Mouse (Mus musculus) embryonic facial prominence, embryonic 10.5 days (tissue): ENCODE measurements around the gene Fgfr2. TPM values are rescaled to one million over a fixed set of nuclear protein-coding genes. Genes with fewer than 3 reads are reported as not detected.
A peak's percentile ranks its signal among the peaks of the same experiment; 100 is the strongest.

Source experiments
- DNase-seq: peaks from one replicate; pipeline ENCODE4 v3.0.0-alpha.2; 2017; ENCODE audit warnings: low spot score
- H3K27ac ChIP-seq: fragments of 300-500 bp; sonication (generic); replicated peaks from 2 replicates; pipeline ENCODE4 v1.5.1; 2016; ENCODE audit warnings: mild to moderate bottlenecking
- H3K27me3 ChIP-seq: fragments of 300-500 bp; sonication (generic); replicated peaks from 2 replicates; pipeline ENCODE4 v1.6.1; 2016; ENCODE audit warnings: low read depth, mild to moderate bottlenecking; ENCODE audit not compliant: poor library complexity, severe bottlenecking
- H3K36me3 ChIP-seq: fragments of 300-500 bp; sonication (generic); replicated peaks from 2 replicates; pipeline ENCODE4 v1.6.1; 2016; ENCODE audit warnings: mild to moderate bottlenecking, moderate library complexity
- H3K4me1 ChIP-seq: fragments of 300-500 bp; sonication (generic); 2 replicates; pipeline ENCODE4 v1.6.1; 2016
- H3K4me3 ChIP-seq: fragments of 300-500 bp; sonication (generic); 2 replicates; pipeline ENCODE4 v1.5.1; 2016; ENCODE audit warnings: mild to moderate bottlenecking, moderate library complexity
- H3K9me3 ChIP-seq: fragments of 300-500 bp; sonication (generic); 2 replicates; pipeline ENCODE4 v1.6.1; 2016; ENCODE audit warnings: mild to moderate bottlenecking
- WGBS: fragments of 180-500 bp; shearing (Covaris S2); methylation state at CpG from one replicate; pipeline ENCODE4 v1.1.7; 2016; 5-methylcytosine and 5-hydroxymethylcytosine counted together
- polyA plus RNA-seq: library from polyadenylated mRNA; unstranded; fragments of >200 nt; fragmentation: Nextera tagmentation; extraction: Ambion mirVana; gene quantifications from 2 replicates; pipeline ENCODE4 v1.2.1, GENCODE M21; 2016

Gene Fgfr2
- polyA plus RNA-seq, 1 experiment from 2014 or later, result 74.3 TPM

- no peak for DNase-seq
- Histone ChIP-seq H3K4me1 (peaks cover 52% of the 10 kb centered on the region), H3K27me3 (no peaks in the 10 kb centered on the region), H3K9me3 (no peaks in the 10 kb centered on the region), H3K36me3 (no peaks in the 10 kb centered on the region), H3K27ac (peak overlapping the region; percentile 98), H3K4me3 (peak overlapping the region; percentile 84)
- 14% methylated on average over 15 of the region's 15 CpGs for WGBS
These were observed 2477.7 kb downstream of the Fgfr2 start for GRCm38 (mm10) chr7:130645332-130645993.

- Histone ChIP-seq H3K9me3 (no peaks in the 10 kb centered on the region), H3K36me3 (no peaks in the 10 kb centered on the region), H3K27ac (no peak overlapping the region), H3K27me3 (no peaks in the 10 kb centered on the region), H3K4me1 (peaks cover 35% of the 10 kb centered on the region), H3K4me3 (no peak overlapping the region)
- WGBS, result 90% methylated on average over 9 of the region's 9 CpGs
- DNase-seq, result no peak
These were observed 2482.5 kb downstream of the Fgfr2 start for GRCm38 (mm10) chr7:130640681-130641080.

DNA sequence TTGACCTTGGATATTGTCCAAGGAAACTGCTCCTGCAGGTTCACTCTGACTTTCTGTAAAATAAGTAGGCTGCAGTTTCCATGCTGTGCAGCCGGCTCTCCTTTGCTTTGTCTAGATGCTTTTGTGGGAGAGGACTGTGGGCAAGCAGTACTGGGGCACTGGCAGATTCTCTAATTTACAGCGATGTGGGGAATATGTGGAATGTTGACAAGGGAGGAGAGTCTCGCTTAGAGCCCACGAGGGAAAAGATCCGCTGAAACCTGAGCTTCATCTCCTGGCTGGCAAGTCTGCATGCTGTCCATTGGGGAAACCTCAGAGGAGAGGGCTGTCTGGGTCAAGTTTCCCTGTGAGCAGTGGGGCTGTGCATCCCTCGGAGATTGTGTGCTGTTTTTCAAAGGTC lies 2485.3 kb downstream of the Fgfr2 start:
- DNase-seq, result peak; percentile 36
- 24% methylated on average over 6 of the region's 6 CpGs for WGBS
- no peaks in the 10 kb centered on the region for H3K36me3 ChIP-seq
- peaks cover 37% of the 10 kb centered on the region for H3K4me1 ChIP-seq
- H3K27ac ChIP-seq, result peak overlapping the region; percentile 40
- H3K4me3 ChIP-seq, result no peak overlapping the region
- no peaks in the 10 kb centered on the region for H3K27me3 ChIP-seq
- H3K9me3 ChIP-seq, result no peaks in the 10 kb centered on the region

GRCm38 (mm10) chr7:130636902-130637301 lies 2486.2 kb downstream of the Fgfr2 start:
- Histone ChIP-seq H3K27ac (peak overlapping the region; percentile 40), H3K4me1 (peaks cover 39% of the 10 kb centered on the region), H3K4me3 (no peak overlapping the region), H3K9me3 (no peaks in the 10 kb centered on the region), H3K36me3 (no peaks in the 10 kb centered on the region), H3K27me3 (no peaks in the 10 kb centered on the region)
- no peak for DNase-seq
- 84% methylated on average over 4 of the region's 4 CpGs for WGBS

- DNase-seq, result no peak
- H3K9me3 ChIP-seq, result no peaks in the 10 kb centered on the region
- no peaks in the 10 kb centered on the region for H3K36me3 ChIP-seq
- no peak overlapping the region for H3K4me3 ChIP-seq
- no peaks in the 10 kb centered on the region for H3K27me3 ChIP-seq
- no peak overlapping the region for H3K27ac ChIP-seq
- WGBS, result 84% methylated on average over 3 of the region's 3 CpGs
- peaks cover 44% of the 10 kb centered on the region for H3K4me1 ChIP-seq
These were observed 2486.9 kb downstream of the Fgfr2 start for GRCm38 (mm10) chr7:130636274-130636673.

DNA sequence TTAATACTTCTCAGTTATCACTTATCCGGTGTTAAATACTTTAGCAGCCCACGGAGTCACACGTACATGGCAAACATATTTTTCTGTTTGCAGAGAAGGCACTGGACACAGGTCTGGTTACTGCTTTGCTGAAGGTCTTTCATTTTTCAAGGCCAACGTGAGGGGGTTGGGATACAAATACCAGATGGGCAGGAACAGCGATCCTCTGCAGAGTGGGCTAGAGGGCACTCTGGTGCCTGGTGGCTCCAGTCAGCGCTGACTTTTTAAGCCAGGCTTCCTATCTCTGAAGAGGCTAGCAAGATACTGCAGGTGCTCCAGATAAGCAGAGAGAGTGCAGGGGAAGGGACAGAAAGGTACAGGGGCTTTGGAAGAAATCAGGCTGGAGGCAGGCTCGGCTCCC lies 2487.9 kb downstream of the Fgfr2 start:
- Histone ChIP-seq H3K4me1 (peaks cover 44% of the 10 kb centered on the region), H3K9me3 (no peaks in the 10 kb centered on the region), H3K4me3 (no peak overlapping the region), H3K27me3 (no peaks in the 10 kb centered on the region), H3K27ac (no peak overlapping the region), H3K36me3 (no peaks in the 10 kb centered on the region)
- DNase-seq, result no peak
- 55% methylated on average over 7 of the region's 7 CpGs for WGBS

DNA sequence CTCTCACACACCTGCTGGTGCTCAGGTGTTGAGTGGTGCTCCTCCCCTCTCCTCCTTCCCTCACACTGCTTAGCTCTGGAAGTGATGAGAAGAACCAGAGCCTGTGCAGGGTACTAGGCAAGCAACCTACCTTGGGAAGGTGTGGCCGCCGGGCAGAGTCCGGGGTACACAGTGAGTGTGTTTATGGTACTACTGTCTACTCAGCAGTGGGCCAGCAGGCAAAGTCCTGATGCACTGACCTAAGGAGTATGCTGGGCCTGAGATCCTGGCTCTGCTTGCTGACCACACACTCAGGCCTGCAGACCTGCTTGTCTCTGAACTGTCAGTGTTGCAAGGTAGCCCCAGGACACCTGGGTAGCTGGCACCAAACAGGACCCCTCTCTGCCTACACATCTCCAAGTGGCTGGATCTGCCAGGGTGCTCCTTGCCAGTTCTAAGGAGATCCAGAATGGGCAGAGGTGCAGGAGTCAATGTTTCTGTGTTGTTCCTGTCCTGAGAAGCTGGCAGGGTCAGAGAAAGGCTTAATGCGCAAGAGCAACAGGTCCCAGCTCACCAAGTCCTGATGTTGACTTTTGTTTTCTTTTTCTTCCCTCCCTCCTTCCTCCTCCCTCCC lies 2488.8 kb downstream of the Fgfr2 start:
- no peak overlapping the region for H3K4me3 ChIP-seq
- peaks cover 44% of the 10 kb centered on the region for H3K4me1 ChIP-seq
- H3K27ac ChIP-seq, result peak overlapping the region; percentile 45; the same call in 1 of the 2 replicates
- no peaks in the 10 kb centered on the region for H3K36me3 ChIP-seq
- WGBS, result 92% methylated on average over 4 of the region's 4 CpGs
- no peaks in the 10 kb centered on the region for H3K27me3 ChIP-seq
- no peaks in the 10 kb centered on the region for H3K9me3 ChIP-seq
- no peak for DNase-seq

GRCm38 (mm10) chr7:130632379-130632732 lies 2490.8 kb downstream of the Fgfr2 start:
- no peak for DNase-seq
- no peak overlapping the region for H3K4me3 ChIP-seq
- H3K27me3 ChIP-seq, result no peaks in the 10 kb centered on the region
- H3K27ac ChIP-seq, result no peak overlapping the region; the same call in 1 of the 2 replicates
- H3K9me3 ChIP-seq, result no peaks in the 10 kb centered on the region
- WGBS, result 91% methylated on average over 5 of the region's 5 CpGs
- peaks cover 29% of the 10 kb centered on the region for H3K4me1 ChIP-seq
- H3K36me3 ChIP-seq, result no peaks in the 10 kb centered on the region

- DNase-seq, result no peak
- WGBS, result 77% methylated on average over 22 of the region's 22 CpGs
- Histone ChIP-seq H3K4me1 (peaks cover 28% of the 10 kb centered on the region), H3K27me3 (no peaks in the 10 kb centered on the region), H3K4me3 (no peak overlapping the region), H3K36me3 (no peaks in the 10 kb centered on the region), H3K9me3 (no peaks in the 10 kb centered on the region), H3K27ac (no peak overlapping the region; the same call in 1 of the 2 replicates)
These were observed 2491.4 kb downstream of the Fgfr2 start for GRCm38 (mm10) chr7:130631553-130632378.

- H3K27ac ChIP-seq, result no peak overlapping the region
- no peak for DNase-seq
- no peaks in the 10 kb centered on the region for H3K9me3 ChIP-seq
- H3K4me3 ChIP-seq, result no peak overlapping the region
- no peaks in the 10 kb centered on the region for H3K36me3 ChIP-seq
- H3K27me3 ChIP-seq, result no peaks in the 10 kb centered on the region
- WGBS, result 91% methylated on average over 3 of the region's 3 CpGs
- peaks cover 32% of the 10 kb centered on the region for H3K4me1 ChIP-seq
These were observed 2492.2 kb downstream of the Fgfr2 start for GRCm38 (mm10) chr7:130630956-130631355.

- H3K4me3 ChIP-seq, result no peak overlapping the region
- H3K27me3 ChIP-seq, result no peaks in the 10 kb centered on the region
- H3K4me1 ChIP-seq, result peaks cover 23% of the 10 kb centered on the region
- no peaks in the 10 kb centered on the region for H3K9me3 ChIP-seq
- H3K36me3 ChIP-seq, result no peaks in the 10 kb centered on the region
- no peak overlapping the region for H3K27ac ChIP-seq
- DNase-seq, result no peak
- WGBS, result 93% methylated on average over 7 of the region's 7 CpGs
These were observed 2493.2 kb downstream of the Fgfr2 start for GRCm38 (mm10) chr7:130629999-130630398.

- 56% methylated on average over 1 of the region's 1 CpGs for WGBS
- Histone ChIP-seq H3K27ac (no peak overlapping the region), H3K27me3 (no peaks in the 10 kb centered on the region), H3K4me1 (peaks cover 16% of the 10 kb centered on the region), H3K9me3 (no peaks in the 10 kb centered on the region), H3K36me3 (no peaks in the 10 kb centered on the region), H3K4me3 (no peak overlapping the region)
- no peak for DNase-seq
These were observed 2494.5 kb downstream of the Fgfr2 start for GRCm38 (mm10) chr7:130628601-130629000.
